Comparison of ENCODE assay signal across 8 mouse cellular contexts in genomic region chr5:139775216-139775926, GRCm38 (mm10). TPM values are rescaled to one million over a fixed set of nuclear protein-coding genes. Genes with fewer than 3 reads are reported as not detected.
A peak's percentile ranks its signal among the peaks of the same experiment; 100 is the strongest.
DNase-seq lines count a peak whose midpoint lies in the region; ATAC-seq lines count a peak whose summit lies in the region.

Gene Ints1, minus strand, starts transcription at chr5:139775674.

- H3K4me2 ChIP-seq in hindbrain, embryonic 15.5 days = peak within 1 kb of the TSS; percentile 93

- H3K4me3 ChIP-seq in hindbrain, embryonic 15.5 days = peak within 1 kb of the TSS; percentile 95

- peak; percentile 91 for ATAC-seq in hindbrain, embryonic 15.5 days (ENCODE audit: low FRiP score, low read depth)

- peaks cover 25% of the 10 kb centered on the region for H3K36me3 ChIP-seq in hindbrain, embryonic 15.5 days

- no peaks in the 10 kb centered on the region for H3K9me3 ChIP-seq in hindbrain, embryonic 15.5 days

- H3K9ac ChIP-seq in hindbrain, embryonic 15.5 days = peak within 1 kb of the TSS; percentile 88

- H3K27me3 ChIP-seq in hindbrain, embryonic 15.5 days = no peaks in the 10 kb centered on the region

- peaks cover 12% of the 10 kb centered on the region for H3K4me1 ChIP-seq in hindbrain, embryonic 15.5 days (replicated peaks)

- under 1% methylated on average over 55 of the region's 55 CpGs for WGBS in hindbrain, embryonic 15.5 days

- peak; percentile 94 for DNase-seq in T-cell, adult 2 months (ENCODE audit: low spot score)
- DNase-seq in cerebellum, postnatal 36 days = peak; percentile 98
- peak; percentile 97 for DNase-seq in frontal cortex, postnatal 36 days (ENCODE audit: low spot score in 2 of 2)
- peak; percentile 96 for DNase-seq in left cerebral cortex, adult 11 months (ENCODE audit: low spot score)
- DNase-seq in lung, postnatal 4 days = peak; percentile 94 to 96
- DNase-seq in retina, postnatal 7 days (ENCODE audit: low read depth, low spot score) = peak; percentile 90
- DNase-seq in urinary bladder, adult 2 months (ENCODE audit: low spot score) = peak; percentile 89

- H3K27ac ChIP-seq in hindbrain, embryonic 15.5 days (replicated peaks) = peak within 1 kb of the TSS; percentile 60

RNA-seq across cellular contexts. Expression of gene Ints1, which starts in this region (rescaled TPM):
- polyA plus RNA-seq in hindbrain, embryonic 15.5 days (2015; fragmentation: Nextera tagmentation; extraction: Ambion mirVana) = 30.0 and 30.3 TPM in 2 replicates
- 12.1 and 20.9 TPM in 2 replicates for polyA plus RNA-seq in urinary bladder, adult 2 months (2012; rRNA removed)

Comparison
In these comparisons a context has a peak if more than half of its experiments do, and no peak if none do; other contexts are left out.
1. Peak in every context shown above with its lines: DNase-seq, ATAC-seq, H3K4me3 ChIP-seq and H3K27ac ChIP-seq.